Mouse (Mus musculus) CD4-positive, CD25-positive, alpha-beta regulatory T cell, adult 4 months (primary cell): ENCODE data around the gene Kantr. TPM values are rescaled to one million over a fixed set of nuclear protein-coding genes. Genes with fewer than 3 reads are reported as not detected.

Experiments
- ATAC-seq: one replicate; pipeline ENCODE4 v1.8.0; 2017
- polyA plus RNA-seq, 2 experiments: library from polyadenylated mRNA; unstranded; fragments of 100-300 nt; shearing (Covaris generic); gene quantifications; one replicate each; pipeline ENCODE4 v1.2.1; 2017

The Kantr gene
- polyA plus RNA-seq, 2 experiments from 2014 or later, result 32.5 to 41.2 TPM

DNA sequence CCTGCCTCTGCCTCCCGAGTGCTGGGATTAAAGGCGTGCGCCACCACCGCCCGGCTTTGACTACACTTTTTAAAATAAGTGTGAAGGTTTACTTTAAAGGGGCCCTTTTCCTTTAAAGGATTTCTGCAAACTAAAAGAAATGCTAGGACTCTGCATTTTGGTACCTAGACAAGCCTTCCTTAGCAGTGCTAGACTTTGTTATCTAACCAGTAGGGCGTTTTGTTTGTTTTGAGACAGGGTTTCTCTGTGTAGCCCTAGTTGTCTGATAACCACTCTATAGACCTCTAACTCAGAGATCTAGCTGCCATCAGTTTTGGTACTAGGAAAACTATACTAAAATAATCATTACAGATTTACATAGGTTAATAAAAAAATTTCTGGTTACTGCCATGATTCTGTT lies 47.9 kb downstream of the Kantr start:
- no peak for ATAC-seq

DNA sequence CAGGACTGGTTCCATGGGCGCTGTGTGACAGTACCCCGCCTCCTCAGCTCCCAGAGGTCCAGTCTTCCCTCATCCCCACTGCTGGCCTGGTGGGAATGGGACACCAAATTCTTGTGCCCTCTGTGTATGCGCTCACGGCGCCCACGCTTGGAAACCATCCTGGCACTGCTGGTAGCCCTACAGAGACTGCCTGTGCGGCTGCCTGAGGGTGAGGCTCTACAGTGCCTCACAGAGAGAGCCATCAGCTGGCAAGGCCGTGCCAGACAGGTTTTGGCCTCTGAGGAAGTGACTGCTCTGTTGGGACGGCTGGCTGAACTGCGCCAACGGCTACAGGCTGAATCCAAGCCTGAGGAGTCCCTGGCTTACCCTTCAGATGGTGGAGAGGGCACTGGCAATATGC lies 56.1 kb downstream of the Kantr start:
- no peak for ATAC-seq

Other genes with a start within 250 kb of the Kantr start
- under 1 TPM; 0.18 to 0.34 TPM for gene Iqsec2, start 183.2 kb downstream of the Kantr start, polyA plus RNA-seq
- 10 to 100 TPM; 30.4 to 37.7 TPM for gene Kdm5c, start 94.5 kb downstream of the Kantr start, polyA plus RNA-seq
- 10 to 100 TPM; 11.9 to 16.1 TPM for gene Tspyl2, start 14.9 kb upstream of the Kantr start, polyA plus RNA-seq
- gene Gpr173, start 41.2 kb upstream of the Kantr start, polyA plus RNA-seq, result not detected
- gene Cldn34a, start 235.8 kb upstream of the Kantr start, polyA plus RNA-seq, result not detected